Mouse (Mus musculus) retina, postnatal 7 days (tissue): ENCODE results near the gene Gm20388.

Source experiments
- DNase-seq: peaks from one replicate; pipeline ENCODE4 v3.0.0-alpha.2; 2012; ENCODE audit warnings: low read depth, low spot score

The Gm20388 gene

GRCm38 (mm10) chr8:121607661-121608060 lies 1697.0 kb downstream of the Gm20388 start:
- DNase-seq = no peak

DNA sequence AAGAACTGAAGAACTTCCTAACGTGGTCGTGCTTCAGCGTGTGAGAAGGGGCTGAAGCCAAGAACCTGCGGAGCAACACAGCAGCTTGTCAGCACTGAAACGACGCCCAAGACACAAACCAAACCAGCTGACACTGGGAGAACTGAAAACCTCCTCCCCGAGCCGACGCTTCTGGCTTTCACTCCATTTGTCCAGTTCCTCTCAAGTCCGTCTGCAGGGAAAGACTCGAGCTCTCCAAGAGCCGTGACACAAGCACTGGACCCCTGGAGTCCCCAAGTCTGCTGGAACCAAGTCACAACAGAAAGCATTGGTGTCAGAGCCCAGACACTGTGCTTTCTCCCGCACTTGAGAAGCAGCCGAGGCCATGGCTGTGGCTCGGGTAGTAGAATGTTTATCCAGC lies 1698.6 kb downstream of the Gm20388 start:
- DNase-seq = no peak

DNA sequence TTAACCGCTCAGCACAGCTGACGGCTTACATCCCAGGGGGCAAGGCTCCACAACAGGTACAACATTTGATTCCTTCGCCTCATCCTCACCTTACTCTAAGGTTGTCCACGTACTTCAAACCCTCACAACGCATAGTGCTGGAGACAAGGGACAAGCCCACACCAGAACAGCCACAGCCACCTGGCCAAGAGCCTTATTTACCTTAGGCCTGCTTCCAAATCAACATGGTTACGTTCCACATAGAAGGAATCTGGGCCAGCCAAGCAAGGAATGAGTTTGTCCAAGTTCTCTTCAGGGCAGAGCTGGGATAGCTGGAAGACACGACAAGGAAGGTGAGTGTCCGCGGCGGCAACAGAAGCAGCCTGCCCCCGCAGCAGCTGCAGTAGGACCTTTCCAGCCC lies 1699.3 kb downstream of the Gm20388 start:
- no peak for DNase-seq

DNA sequence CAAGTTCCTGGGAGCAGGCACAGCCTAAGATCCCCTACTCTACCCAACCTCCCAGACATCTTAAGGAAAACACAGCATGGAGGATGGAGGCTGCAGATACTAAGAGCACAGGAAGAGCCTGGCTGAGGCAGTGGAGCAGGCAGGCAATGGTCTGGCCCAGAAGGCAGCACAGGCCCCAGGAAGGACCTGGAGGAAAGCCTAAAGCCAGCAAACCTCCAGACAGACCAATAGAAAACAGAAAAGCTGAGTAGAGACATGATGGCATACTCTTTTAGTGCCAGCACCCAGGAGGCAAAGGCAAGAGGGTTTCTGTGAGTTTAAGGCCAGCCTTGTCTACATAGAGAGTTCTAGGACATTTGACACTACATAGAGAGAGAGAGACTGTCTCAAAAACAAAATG lies 1702.8 kb downstream of the Gm20388 start:
- no peak for DNase-seq

GRCm38 (mm10) chr8:121619401-121619995 lies 1708.9 kb downstream of the Gm20388 start:
- DNase-seq = no peak

GRCm38 (mm10) chr8:121620801-121621516 lies 1710.3 kb downstream of the Gm20388 start:
- no peak for DNase-seq

GRCm38 (mm10) chr8:121621879-121622278 lies 1711.2 kb downstream of the Gm20388 start:
- DNase-seq = no peak

DNA sequence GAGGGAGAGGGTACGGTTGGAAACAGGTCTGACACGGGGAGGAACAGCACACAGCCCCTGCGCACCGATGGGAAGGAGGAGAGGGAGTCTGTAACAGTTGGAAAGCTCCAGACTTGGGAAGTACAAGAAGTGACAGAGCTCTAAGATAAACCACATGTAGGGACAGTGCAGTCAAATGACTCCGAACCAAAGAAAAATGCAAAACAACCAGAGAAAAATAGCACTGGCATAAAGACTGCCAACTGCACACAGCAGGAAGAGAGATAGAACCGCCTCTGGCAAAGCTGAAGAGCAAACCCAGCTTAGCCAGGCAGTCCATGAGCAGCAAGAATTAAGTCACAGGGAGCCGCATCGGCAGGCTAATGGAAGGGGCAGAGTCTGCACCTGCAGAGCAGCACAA lies 1712.4 kb downstream of the Gm20388 start:
- DNase-seq = no peak

DNA sequence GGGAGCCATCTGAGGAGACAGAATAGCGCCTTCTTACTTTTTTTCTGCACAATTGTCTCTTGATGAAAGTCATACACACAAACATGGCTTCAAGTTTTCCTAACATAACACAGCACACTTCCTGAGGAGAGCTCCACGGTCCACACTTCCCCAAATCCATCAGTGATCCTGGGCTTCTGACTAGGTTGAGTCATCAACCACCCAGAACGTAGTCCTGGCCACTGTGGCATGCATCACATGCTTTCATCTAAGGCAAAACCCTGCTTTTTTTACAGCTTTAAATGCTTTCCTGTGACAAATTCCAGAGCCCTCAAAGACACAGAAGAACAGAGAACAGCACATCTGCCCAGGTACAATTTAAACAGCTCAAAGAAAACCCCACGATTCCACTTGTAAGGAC lies 1718.0 kb downstream of the Gm20388 start:
- DNase-seq = no peak

- no peak for DNase-seq
Measured at GRCm38 (mm10) chr8:121631645-121632071, 1721.0 kb downstream of the Gm20388 start.

DNA sequence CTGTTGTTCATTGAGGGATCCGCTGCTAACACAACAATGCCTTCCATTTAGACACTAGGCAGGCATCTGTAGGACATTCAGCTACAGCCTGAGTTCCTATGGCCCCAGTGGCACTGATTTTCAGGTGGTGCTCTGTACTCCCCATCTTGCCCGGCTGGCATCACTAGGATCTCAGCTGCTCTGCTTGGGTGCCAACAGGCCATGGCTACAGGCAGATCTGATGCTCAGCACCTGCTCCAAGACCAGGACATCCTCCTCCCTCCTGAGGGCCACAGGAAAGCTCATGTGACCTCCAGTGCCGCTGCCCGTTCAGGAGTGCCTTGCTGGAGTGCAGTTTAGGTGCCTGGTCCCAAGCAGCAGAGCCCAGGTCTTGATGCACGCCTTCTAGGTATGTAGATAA lies 1721.8 kb downstream of the Gm20388 start:
- DNase-seq = no peak

- no peak for DNase-seq
Measured at GRCm38 (mm10) chr8:121635534-121635933, 1724.9 kb downstream of the Gm20388 start.

GRCm38 (mm10) chr8:121636180-121636579 lies 1725.5 kb downstream of the Gm20388 start:
- no peak for DNase-seq

- no peak for DNase-seq
Measured at GRCm38 (mm10) chr8:121642804-121643203, 1732.2 kb downstream of the Gm20388 start.

GRCm38 (mm10) chr8:121643384-121643783 lies 1732.7 kb downstream of the Gm20388 start:
- DNase-seq = no peak

- DNase-seq = no peak
Measured at GRCm38 (mm10) chr8:121647511-121648215, 1737.0 kb downstream of the Gm20388 start.

GRCm38 (mm10) chr8:121648451-121648850 lies 1737.8 kb downstream of the Gm20388 start:
- DNase-seq = no peak

DNA sequence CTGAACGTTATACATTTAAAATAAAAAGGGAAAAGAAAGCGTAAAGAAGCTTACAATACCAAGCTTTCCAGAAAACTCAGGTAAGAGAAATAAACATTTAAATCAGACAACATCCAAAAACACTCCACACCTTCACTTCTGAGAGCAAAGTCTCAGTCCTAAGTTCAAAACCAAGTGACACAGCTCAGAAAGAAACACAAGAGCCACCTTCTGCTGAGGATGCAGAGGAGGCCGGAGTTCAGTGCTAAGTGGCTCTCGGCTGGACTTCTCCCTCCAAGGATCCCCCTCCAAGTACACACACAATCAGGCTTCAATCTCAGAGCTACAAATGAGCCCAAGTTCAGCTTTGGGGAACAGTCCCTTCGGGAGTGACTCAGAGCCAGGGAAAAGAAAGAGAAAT lies 1738.8 kb downstream of the Gm20388 start:
- DNase-seq = no peak

DNA sequence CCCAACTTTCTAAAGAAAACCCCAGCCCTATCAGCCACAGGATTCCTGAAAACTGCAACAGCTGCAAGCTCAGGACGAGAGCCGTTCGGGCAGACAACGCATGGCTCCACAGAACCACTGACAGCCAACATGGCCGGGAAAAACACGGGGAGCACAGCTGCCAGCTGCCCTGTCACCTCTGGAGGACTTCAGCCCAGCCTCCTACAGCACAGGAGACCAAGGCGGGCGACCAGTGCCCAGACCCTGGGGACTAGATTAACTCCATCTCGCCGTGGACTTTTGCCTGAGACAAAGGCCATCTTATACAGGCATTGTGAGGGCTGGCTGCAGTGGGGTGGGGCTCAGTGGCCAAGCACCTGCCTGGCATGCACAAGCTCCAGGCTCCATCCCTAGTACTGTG lies 1739.3 kb downstream of the Gm20388 start:
- no peak for DNase-seq

DNA sequence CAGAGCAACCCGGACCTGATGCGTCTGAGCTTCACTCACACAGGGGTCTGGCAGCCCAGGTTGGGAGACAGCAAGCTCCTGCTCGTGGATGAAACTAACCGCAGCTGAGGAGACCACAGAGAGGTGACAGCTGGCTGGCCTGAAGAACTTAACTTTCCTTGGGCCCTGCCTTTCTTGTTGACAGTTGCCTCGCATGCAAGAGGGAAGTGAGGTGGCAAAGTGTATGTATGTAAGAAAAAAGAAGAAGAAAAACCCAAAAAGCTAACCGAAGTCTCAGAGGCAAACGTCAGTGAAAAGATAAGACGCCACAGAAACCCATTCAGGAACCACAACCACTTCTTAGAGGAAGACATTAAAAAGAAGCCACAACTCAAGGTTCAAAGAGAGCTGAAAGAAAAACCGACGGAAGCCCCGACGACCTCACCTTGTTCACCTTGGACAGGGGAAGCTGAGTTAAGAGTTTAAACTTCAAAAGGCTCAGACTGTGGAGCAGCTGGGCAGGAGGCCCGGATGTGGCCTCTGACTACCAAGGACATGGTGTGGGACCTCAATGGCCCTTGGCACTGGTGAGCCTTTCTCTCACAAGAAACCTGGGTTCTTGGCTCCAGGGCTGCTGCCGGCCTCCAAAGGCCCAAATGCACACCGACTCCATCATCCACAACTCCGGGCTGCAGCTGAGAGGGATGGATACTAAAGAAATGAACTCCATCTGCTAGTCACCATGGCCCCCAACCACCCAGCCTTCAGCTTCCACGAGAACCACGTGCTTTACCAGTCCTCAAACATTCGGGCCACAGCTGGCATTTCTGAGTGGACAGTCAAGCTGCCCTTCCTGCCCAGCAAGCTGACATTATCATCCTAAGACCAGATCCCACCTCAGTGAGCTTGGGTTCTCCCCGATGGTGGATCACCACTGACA lies 1740.0 kb downstream of the Gm20388 start:
- DNase-seq = no peak

GRCm38 (mm10) chr8:121651308-121651873 lies 1740.8 kb downstream of the Gm20388 start:
- no peak for DNase-seq
